Mouse (Mus musculus): ENCODE results near the gene Pvalb. TPM values are rescaled to one million over a fixed set of nuclear protein-coding genes. Genes with fewer than 3 reads are reported as not detected.

Gene Pvalb
- polyA plus RNA-seq, 1 experiment from 2014 or later, result 9.0 TPM

- no peaks in the 10 kb centered on the region for H3K36me3 ChIP-seq
- no peak overlapping the region for H3K4me2 ChIP-seq
- H3K9me3 ChIP-seq, result no peaks in the 10 kb centered on the region
- no peak overlapping the region for H3K4me3 ChIP-seq
- no peak for ATAC-seq (ENCODE audit: low FRiP score, low read depth)
- WGBS, result 75% methylated on average over 7 of the region's 7 CpGs
- no peak overlapping the region for H3K9ac ChIP-seq
- H3K27me3 ChIP-seq, result no peaks in the 10 kb centered on the region
- H3K27ac ChIP-seq (replicated peaks), result no peak overlapping the region
- 0 out of 2 replicates have a peak, but pooled peaks cover 7% of the 10 kb centered on the region for H3K4me1 ChIP-seq (replicated peaks)
Observed at GRCm38 (mm10) chr15:78148565-78148964, 57.6 kb downstream of the Pvalb start.

Other genes with a start within 250 kb of the Pvalb start
- gene Foxred2, start 249.7 kb downstream of the Pvalb start, polyA plus RNA-seq (2015; fragmentation: Nextera tagmentation; extraction: Ambion mirVana), result 8.5 and 9.1 TPM in 2 replicates
- gene Eif3d, start 235.6 kb downstream of the Pvalb start, polyA plus RNA-seq (2015; fragmentation: Nextera tagmentation; extraction: Ambion mirVana), result 170 TPM in 2 replicates
- 16.5 and 17.4 TPM in 2 replicates for gene Cacng2, start 86.4 kb downstream of the Pvalb start, polyA plus RNA-seq (2015; fragmentation: Nextera tagmentation; extraction: Ambion mirVana)
- gene Ift27, start 32.3 kb downstream of the Pvalb start, polyA plus RNA-seq (2015; fragmentation: Nextera tagmentation; extraction: Ambion mirVana), result 102 and 109 TPM in 2 replicates
- 0.69 and 1.6 TPM in 2 replicates for gene Ncf4, start 38.4 kb upstream of the Pvalb start, polyA plus RNA-seq (2015; fragmentation: Nextera tagmentation; extraction: Ambion mirVana)
- 0.21 and 0.34 TPM in 2 replicates for gene Csf2rb2, start 99.3 kb upstream of the Pvalb start, polyA plus RNA-seq (2015; fragmentation: Nextera tagmentation; extraction: Ambion mirVana)
- 0.60 and 0.96 TPM in 2 replicates for gene Csf2rb, start 119.4 kb upstream of the Pvalb start, polyA plus RNA-seq (2015; fragmentation: Nextera tagmentation; extraction: Ambion mirVana)
- not detected in 2 replicates for gene Tex33, start 189.5 kb upstream of the Pvalb start, polyA plus RNA-seq (2015; fragmentation: Nextera tagmentation; extraction: Ambion mirVana)
- gene Tst, start 199.5 kb upstream of the Pvalb start, polyA plus RNA-seq (2015; fragmentation: Nextera tagmentation; extraction: Ambion mirVana), result 23.8 and 26.9 TPM in 2 replicates
- 3.1 and 4.6 TPM in 2 replicates for gene Mpst, start 200.0 kb upstream of the Pvalb start, polyA plus RNA-seq (2015; fragmentation: Nextera tagmentation; extraction: Ambion mirVana)
- 145 and 156 TPM in 2 replicates for gene Kctd17, start 222.2 kb upstream of the Pvalb start, polyA plus RNA-seq (2015; fragmentation: Nextera tagmentation; extraction: Ambion mirVana)

Measured in hindbrain, embryonic 15.5 days (tissue).